7 mouse cellular contexts compared by ENCODE assay signal in genomic region chr17:32073359-32073758, GRCm38 (mm10). TPM values are rescaled to one million over a fixed set of nuclear protein-coding genes. Genes with fewer than 3 reads are reported as not detected.
DNase-seq lines count a peak whose midpoint lies in the region; ATAC-seq and TF ChIP-seq lines count a peak whose summit lies in the region.

No protein-coding gene starts in this region.

- H3K9me3 ChIP-seq in forebrain, embryonic 13.5 days (replicated peaks), result peaks cover 5% of the 10 kb centered on the region; the same call in 1 of the 2 replicates
- H3K9me3 ChIP-seq in hindbrain, postnatal 0 days (ENCODE audit: low read length), result no peaks in the 10 kb centered on the region

- peak; percentile 80 for DNase-seq in MN1 (ENCODE audit: low spot score)
- peak; percentile 73 for DNase-seq in brain, embryonic 14.5 days (ENCODE audit: low read depth)
- peak; percentile 72 for DNase-seq in hindbrain, postnatal 0 days (ENCODE audit: low spot score)
- peak; percentile 52 to 86 for DNase-seq in left cerebral cortex, adult 8-10 months (ENCODE audit: low spot score in 2 of 2)
- peak; percentile 79 for DNase-seq in mesoderm, embryonic 11.5 days (ENCODE audit: low read depth, low spot score)
- peak; percentile 78 for DNase-seq in spleen, adult 12 weeks (ENCODE audit: low spot score)

- peak; percentile 97 for TF ChIP-seq CTCF in brain, embryonic 14.5 days (IDR thresholded peaks at IDR 0.05; ENCODE audit: borderline replicate concordance, extremely low read depth, insufficient read depth, insufficient read length)
- TF ChIP-seq CTCF in hindbrain, postnatal 0 days (IDR thresholded peaks at IDR 0.05; ENCODE audit: low read depth), result peak; percentile 97

- 0% methylated on average over 2 of the region's 2 CpGs for WGBS in forebrain, embryonic 13.5 days
- 0% methylated on average over 2 of the region's 2 CpGs for WGBS in hindbrain, postnatal 0 days

- 0 out of 2 replicates have a peak, but pooled peaks cover 3% of the 10 kb centered on the region for H3K4me1 ChIP-seq in forebrain, embryonic 13.5 days
- H3K4me1 ChIP-seq in hindbrain, postnatal 0 days (ENCODE audit: insufficient read depth, low read length), result no peaks in the 10 kb centered on the region

- TF ChIP-seq POLR2A in brain, embryonic 14.5 days (IDR thresholded peaks at IDR 0.05; ENCODE audit: borderline replicate concordance, extremely low read depth, insufficient read depth, insufficient read length, poor library complexity, severe bottlenecking), result no peak

- no peak overlapping the region for H3K4me2 ChIP-seq in forebrain, embryonic 13.5 days
- no peak overlapping the region for H3K4me2 ChIP-seq in hindbrain, postnatal 0 days (ENCODE audit: low read depth, low read length)

- no peaks in the 10 kb centered on the region for H3K36me3 ChIP-seq in forebrain, embryonic 13.5 days (ENCODE audit: poor library complexity, severe bottlenecking)
- no peaks in the 10 kb centered on the region for H3K36me3 ChIP-seq in hindbrain, postnatal 0 days (ENCODE audit: insufficient read depth, low read length)

- no peak overlapping the region for H3K4me3 ChIP-seq in forebrain, embryonic 13.5 days
- no peak overlapping the region for H3K4me3 ChIP-seq in hindbrain, postnatal 0 days (ENCODE audit: low read length)

- H3K27me3 ChIP-seq in forebrain, embryonic 13.5 days, result no peaks in the 10 kb centered on the region
- no peaks in the 10 kb centered on the region for H3K27me3 ChIP-seq in hindbrain, postnatal 0 days (ENCODE audit: insufficient read depth, low read length)

- no peak overlapping the region for H3K27ac ChIP-seq in forebrain, embryonic 13.5 days
- H3K27ac ChIP-seq in hindbrain, postnatal 0 days, result no peak overlapping the region

- H3K9ac ChIP-seq in forebrain, embryonic 13.5 days, result no peak overlapping the region
- no peak overlapping the region for H3K9ac ChIP-seq in hindbrain, postnatal 0 days (replicated peaks; ENCODE audit: low read length)

- 0 out of 2 replicates have a peak, but pooled peaks have one; percentile 57 for ATAC-seq in forebrain, embryonic 13.5 days
- peak; percentile 51; the same call in 1 of the 2 replicates for ATAC-seq in hindbrain, postnatal 0 days

RNA-seq across cellular contexts. Expression of gene Hsf2bp, which starts 37.2 kb away (rescaled TPM):
- polyA plus RNA-seq in brain, embryonic 14.5 days (2012; rRNA removed), result 0.49 and 0.55 TPM in 2 replicates
- 0.43 TPM in 2 replicates for polyA plus RNA-seq in forebrain, embryonic 13.5 days (2015; fragmentation: Nextera tagmentation; extraction: Ambion mirVana)
- total RNA-seq in hindbrain, postnatal 0 days (2014; rRNA removed), result 0.84 TPM in 1 of 2 replicates, not detected in the other
- polyA plus RNA-seq in hindbrain, postnatal 0 days (2015; fragmentation: Nextera tagmentation; extraction: Ambion mirVana), result 0.55 and 0.58 TPM in 2 replicates
- 1 to 10 TPM in 3 of 4 experiments, under 1 TPM in 1; 0.94 to 1.9 (median 1.1) TPM for total RNA-seq in left cerebral cortex, adult 8-10 months (2022)

RNA-seq across cellular contexts. Expression of gene Rrp1b, which starts 37.5 kb away (rescaled TPM):
- 22.9 and 30.1 TPM in 2 replicates for polyA plus RNA-seq in brain, embryonic 14.5 days (2012; rRNA removed)
- 52.8 and 58.6 TPM in 2 replicates for polyA plus RNA-seq in forebrain, embryonic 13.5 days (2015; fragmentation: Nextera tagmentation; extraction: Ambion mirVana)
- 18.6 and 30.0 TPM in 2 replicates for total RNA-seq in hindbrain, postnatal 0 days (2014; rRNA removed)
- polyA plus RNA-seq in hindbrain, postnatal 0 days (2015; fragmentation: Nextera tagmentation; extraction: Ambion mirVana), result 32.5 and 38.9 TPM in 2 replicates
- 10 to 100 TPM; 14.5 to 26.4 (median 18.6) TPM for total RNA-seq in left cerebral cortex, adult 8-10 months (2022)
